Mouse (Mus musculus): Measurements from ENCODE around the gene Slc6a13.

- TF ChIP-seq CTCF (IDR thresholded peaks at IDR 0.05; ENCODE audit: extremely low read depth, insufficient read depth, low read length) (no peak), POLR2A (IDR thresholded peaks at IDR 0.05; ENCODE audit: extremely low read depth, insufficient read depth, low read length) (no peak)
Measured at GRCm38 (mm10) chr6:121346428-121346827, 46.4 kb downstream of the Slc6a13 start.
